Mouse (Mus musculus): ENCODE data around the gene Srrm2. TPM values are rescaled to one million over a fixed set of nuclear protein-coding genes. Genes with fewer than 3 reads are reported as not detected.

Srrm2 gene
- polyA plus RNA-seq, 1 experiment from 2014 or later = 606 TPM

DNA sequence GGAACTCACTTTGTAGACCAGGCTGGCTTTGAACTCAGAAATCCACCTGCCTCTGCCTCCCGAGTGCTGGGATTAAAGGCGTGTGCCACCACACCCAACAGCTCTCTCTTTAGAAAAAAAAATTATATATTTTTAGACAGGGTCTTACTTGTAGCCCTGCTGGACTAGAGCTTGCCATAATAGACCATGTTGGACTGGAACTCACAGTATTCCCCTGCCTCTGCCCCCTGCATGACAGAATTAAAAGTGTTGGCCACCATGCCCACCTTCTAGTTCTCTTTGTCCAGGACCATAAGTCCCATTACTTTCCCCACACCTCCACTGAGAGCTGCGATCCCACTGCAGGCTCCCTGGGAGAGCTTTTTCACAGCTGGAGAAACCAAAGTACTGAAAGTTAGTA is 42.9 kb upstream of the Srrm2 start:
- H3K4me1 ChIP-seq = peaks cover 29% of the 10 kb centered on the region
- no peak for ATAC-seq (ENCODE audit: low FRiP score, low read depth)
- H3K27me3 ChIP-seq = peaks cover 57% of the 10 kb centered on the region
- WGBS = 80% methylated on average over 3 of the region's 3 CpGs
- H3K4me3 ChIP-seq = no peak overlapping the region
- H3K9me3 ChIP-seq = no peaks in the 10 kb centered on the region
- H3K4me2 ChIP-seq (replicated peaks) = no peak overlapping the region
- H3K9ac ChIP-seq = no peak overlapping the region
- H3K36me3 ChIP-seq = peaks cover 18% of the 10 kb centered on the region
- H3K27ac ChIP-seq = no peak overlapping the region

DNA sequence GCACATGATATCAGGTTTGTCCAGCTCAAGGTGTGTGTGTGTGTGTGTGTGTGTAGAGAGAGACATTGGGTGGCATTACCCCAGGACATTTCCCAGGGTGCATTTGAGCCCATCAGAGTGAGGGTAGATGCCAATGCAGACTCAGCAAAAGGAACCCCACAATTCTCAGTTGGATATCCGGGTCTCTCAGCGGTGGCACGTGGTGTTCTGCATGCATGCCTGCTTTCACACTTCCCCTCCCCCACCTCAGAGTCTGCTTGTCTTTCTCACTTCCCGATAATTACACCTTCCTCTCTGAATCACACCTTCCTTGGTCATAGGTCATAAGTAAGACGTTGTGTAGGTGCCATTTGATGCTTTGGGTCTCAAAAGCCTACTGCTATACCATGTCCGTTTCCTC is 42.3 kb upstream of the Srrm2 start:
- Histone ChIP-seq H3K9me3 (no peaks in the 10 kb centered on the region), H3K4me2 (replicated peaks) (no peak overlapping the region), H3K4me1 (peaks cover 26% of the 10 kb centered on the region), H3K36me3 (peaks cover 24% of the 10 kb centered on the region), H3K4me3 (no peak overlapping the region), H3K9ac (no peak overlapping the region), H3K27me3 (peaks cover 52% of the 10 kb centered on the region), H3K27ac (no peak overlapping the region)
- ATAC-seq (ENCODE audit: low FRiP score, low read depth) = no peak
- 29% methylated on average over 6 of the region's 6 CpGs for WGBS

- H3K27ac ChIP-seq = no peak overlapping the region
Observed at GRCm38 (mm10) chr17:23748631-23749391, 41.5 kb upstream of the Srrm2 start.

GRCm38 (mm10) chr17:23749400-23750191 is 40.7 kb upstream of the Srrm2 start:
- Histone ChIP-seq H3K9ac (no peak overlapping the region), H3K4me1 (peaks cover 24% of the 10 kb centered on the region), H3K4me3 (0 out of 2 replicates have a peak overlapping the region, but pooled peaks have one; percentile 1), H3K9me3 (no peaks in the 10 kb centered on the region), H3K4me2 (replicated peaks) (peak overlapping the region; percentile 46), H3K36me3 (peaks cover 39% of the 10 kb centered on the region), H3K27me3 (peaks cover 36% of the 10 kb centered on the region), H3K27ac (no peak overlapping the region)
- WGBS = 75% methylated on average over 11 of the region's 11 CpGs
- no peak for ATAC-seq (ENCODE audit: low FRiP score, low read depth)

More at GRCm38 (mm10) chr17:23748631-23749391, 41.5 kb upstream of the Srrm2 start:
- Histone ChIP-seq H3K9ac (no peak overlapping the region), H3K36me3 (peaks cover 31% of the 10 kb centered on the region), H3K4me1 (peaks cover 26% of the 10 kb centered on the region), H3K9me3 (no peaks in the 10 kb centered on the region), H3K4me3 (0 out of 2 replicates have a peak overlapping the region, but pooled peaks have one; percentile 1), H3K4me2 (replicated peaks) (peak overlapping the region; percentile 46), H3K27me3 (peaks cover 44% of the 10 kb centered on the region)
- ATAC-seq (ENCODE audit: low FRiP score, low read depth) = no peak
- WGBS = 32% methylated on average over 10 of the region's 10 CpGs

DNA sequence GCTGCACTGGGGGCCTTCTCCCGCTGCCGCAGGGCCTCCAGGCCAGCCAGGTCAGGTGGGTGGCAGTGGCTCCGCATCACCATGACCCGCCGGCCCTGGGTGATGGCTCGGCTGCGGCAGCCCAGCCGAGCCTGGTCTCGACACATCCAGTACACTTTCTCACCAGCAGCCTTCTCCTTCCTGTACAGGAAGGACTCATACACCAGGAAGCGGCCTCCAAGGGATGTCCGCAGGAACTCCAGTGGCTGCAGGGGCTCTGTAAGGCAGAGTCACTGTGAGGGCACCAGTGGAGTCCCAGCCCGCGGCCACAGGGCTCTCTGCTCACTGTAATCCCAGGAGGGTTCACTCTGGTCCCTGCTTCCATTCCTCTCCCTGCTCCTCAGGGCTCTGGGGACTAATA is 34.6 kb upstream of the Srrm2 start:
- no peak overlapping the region for H3K4me2 ChIP-seq (replicated peaks)

DNA sequence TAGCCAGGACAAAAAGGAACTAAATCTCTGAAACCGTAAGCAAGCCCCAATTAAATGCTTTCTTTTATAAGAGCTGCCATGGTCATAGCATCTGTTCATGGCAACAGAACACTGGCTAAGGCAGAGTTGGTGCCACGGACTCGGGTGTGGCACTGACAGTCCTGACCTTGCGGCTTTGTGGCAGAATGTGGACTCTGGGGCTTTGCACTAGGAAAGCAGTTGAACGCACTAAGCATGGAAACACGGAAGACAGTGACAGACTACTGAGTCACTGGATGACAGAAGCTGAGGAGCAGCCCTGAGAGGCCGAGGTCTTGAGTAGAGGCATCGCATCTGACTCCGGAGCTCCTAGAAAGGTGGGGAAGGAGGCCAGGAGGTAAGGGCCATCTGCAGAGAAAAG is 32.8 kb upstream of the Srrm2 start:
- Histone ChIP-seq H3K4me2 (replicated peaks) (no peak overlapping the region), H3K4me1 (no peaks in the 10 kb centered on the region), H3K9ac (no peak overlapping the region), H3K27ac (no peak overlapping the region), H3K9me3 (no peaks in the 10 kb centered on the region), H3K36me3 (peaks cover 98% of the 10 kb centered on the region), H3K4me3 (no peak overlapping the region), H3K27me3 (no peaks in the 10 kb centered on the region)
- 93% methylated on average over 9 of the region's 9 CpGs for WGBS
- ATAC-seq (ENCODE audit: low FRiP score, low read depth) = no peak

More for the DNA sequence above, 34.6 kb upstream of the Srrm2 start:
- H3K4me3 ChIP-seq = no peak overlapping the region
- H3K27me3 ChIP-seq = no peaks in the 10 kb centered on the region
- no peak overlapping the region for H3K9ac ChIP-seq
- no peak for ATAC-seq (ENCODE audit: low FRiP score, low read depth)
- no peak overlapping the region for H3K27ac ChIP-seq
- no peaks in the 10 kb centered on the region for H3K9me3 ChIP-seq
- H3K4me1 ChIP-seq = no peaks in the 10 kb centered on the region
- H3K36me3 ChIP-seq = peaks cover 96% of the 10 kb centered on the region
- 97% methylated on average over 13 of the region's 13 CpGs for WGBS

GRCm38 (mm10) chr17:23758801-23759200 is 31.5 kb upstream of the Srrm2 start:
- WGBS = 87% methylated on average over 8 of the region's 8 CpGs
- no peak overlapping the region for H3K4me2 ChIP-seq (replicated peaks)
- H3K9ac ChIP-seq = no peak overlapping the region
- no peaks in the 10 kb centered on the region for H3K9me3 ChIP-seq
- ATAC-seq (ENCODE audit: low FRiP score, low read depth) = no peak
- no peak overlapping the region for H3K27ac ChIP-seq
- peaks cover 91% of the 10 kb centered on the region for H3K36me3 ChIP-seq
- H3K4me3 ChIP-seq = no peak overlapping the region
- H3K27me3 ChIP-seq = no peaks in the 10 kb centered on the region
- no peaks in the 10 kb centered on the region for H3K4me1 ChIP-seq

GRCm38 (mm10) chr17:23760231-23760630 is 30.1 kb upstream of the Srrm2 start:
- H3K27ac ChIP-seq = no peak overlapping the region
- H3K36me3 ChIP-seq = peaks cover 78% of the 10 kb centered on the region
- no peak overlapping the region for H3K9ac ChIP-seq
- 89% methylated on average over 9 of the region's 9 CpGs for WGBS
- no peak overlapping the region for H3K4me3 ChIP-seq
- H3K4me2 ChIP-seq (replicated peaks) = no peak overlapping the region
- H3K27me3 ChIP-seq = no peaks in the 10 kb centered on the region
- no peaks in the 10 kb centered on the region for H3K4me1 ChIP-seq
- ATAC-seq (ENCODE audit: low FRiP score, low read depth) = no peak
- H3K9me3 ChIP-seq = no peaks in the 10 kb centered on the region

DNA sequence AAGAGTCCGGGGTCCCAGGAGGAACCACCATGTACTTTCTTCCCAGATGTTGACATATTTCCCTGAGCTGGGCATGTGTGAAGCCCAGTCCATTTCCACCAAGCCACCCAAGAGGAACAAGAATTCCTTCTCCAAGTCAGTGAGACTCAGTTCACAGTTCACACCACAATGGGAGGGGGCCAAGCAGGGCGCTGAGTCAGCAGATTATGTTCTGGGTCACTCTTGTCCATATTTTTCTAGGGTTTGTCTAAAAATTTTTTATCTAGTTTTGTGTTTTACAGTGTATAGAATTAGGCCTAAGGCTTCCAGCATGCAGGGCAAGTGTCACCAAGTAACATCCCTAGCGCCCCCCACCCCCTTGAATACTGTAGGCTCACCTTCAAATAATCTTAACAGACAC is 29.2 kb upstream of the Srrm2 start:
- WGBS = 98% methylated on average over 3 of the region's 3 CpGs
- no peaks in the 10 kb centered on the region for H3K27me3 ChIP-seq

DNA sequence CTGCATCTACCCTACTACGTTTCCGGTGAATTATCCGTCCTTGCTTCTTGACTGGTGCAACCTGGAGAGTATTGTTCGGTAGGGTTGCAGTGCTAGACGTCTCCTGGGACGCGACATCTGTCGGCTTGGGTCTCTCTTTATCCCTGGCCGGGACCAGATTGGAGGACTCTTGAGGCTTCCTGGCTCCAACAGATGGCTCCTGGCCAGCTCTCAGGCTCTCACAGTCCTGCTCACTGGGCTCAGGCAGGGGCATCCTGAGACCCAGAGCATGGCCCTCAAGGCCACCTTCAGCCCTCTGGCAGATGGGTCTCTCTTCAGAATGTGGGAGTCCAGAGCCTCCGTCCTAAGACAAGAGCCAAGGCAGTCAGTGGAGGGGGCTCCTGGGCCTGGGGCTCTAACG is 27.4 kb upstream of the Srrm2 start:
- Histone ChIP-seq H3K4me3 (no peak overlapping the region), H3K9me3 (no peaks in the 10 kb centered on the region), H3K27ac (no peak overlapping the region), H3K36me3 (peaks cover 53% of the 10 kb centered on the region), H3K4me1 (no peaks in the 10 kb centered on the region), H3K4me2 (replicated peaks) (no peak overlapping the region), H3K27me3 (no peaks in the 10 kb centered on the region), H3K9ac (no peak overlapping the region)
- ATAC-seq (ENCODE audit: low FRiP score, low read depth) = no peak
- WGBS = 94% methylated on average over 11 of the region's 11 CpGs

More for the DNA sequence above, 29.2 kb upstream of the Srrm2 start:
- no peak overlapping the region for H3K4me2 ChIP-seq (replicated peaks)
- no peak overlapping the region for H3K27ac ChIP-seq
- no peak overlapping the region for H3K4me3 ChIP-seq
- H3K9me3 ChIP-seq = no peaks in the 10 kb centered on the region
- no peak overlapping the region for H3K9ac ChIP-seq
- H3K4me1 ChIP-seq = no peaks in the 10 kb centered on the region
- no peak for ATAC-seq (ENCODE audit: low FRiP score, low read depth)
- H3K36me3 ChIP-seq = peaks cover 69% of the 10 kb centered on the region

GRCm38 (mm10) chr17:23770493-23770892 is 19.8 kb upstream of the Srrm2 start:
- H3K4me2 ChIP-seq (replicated peaks) = peak overlapping the region; percentile 78
- peaks cover 8% of the 10 kb centered on the region for H3K4me1 ChIP-seq
- H3K27me3 ChIP-seq = no peaks in the 10 kb centered on the region
- H3K36me3 ChIP-seq = peaks cover 15% of the 10 kb centered on the region
- no peak for ATAC-seq (ENCODE audit: low FRiP score, low read depth)
- no peaks in the 10 kb centered on the region for H3K9me3 ChIP-seq
- peak overlapping the region; percentile 79 for H3K4me3 ChIP-seq
- H3K9ac ChIP-seq = peak overlapping the region; percentile 90
- no peak overlapping the region for H3K27ac ChIP-seq
- WGBS = 29% methylated on average over 2 of the region's 2 CpGs

DNA sequence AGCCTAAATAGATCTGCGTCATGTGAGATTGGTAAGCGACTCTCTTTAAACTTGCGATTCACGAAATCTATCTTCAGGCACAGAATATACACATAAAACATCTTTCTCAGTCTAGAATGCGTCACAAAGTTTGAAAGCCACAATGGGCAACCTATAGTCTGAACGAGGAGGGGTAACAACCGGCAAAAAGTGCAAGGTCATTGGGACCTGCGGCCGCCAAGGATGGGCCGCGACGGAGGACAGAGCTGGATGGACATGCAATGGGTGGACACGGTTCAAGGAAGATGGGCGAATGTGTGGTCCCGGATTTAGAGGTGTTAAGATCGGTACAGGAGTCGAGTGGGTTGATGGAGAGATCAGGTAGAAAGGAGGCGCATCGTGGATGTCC is 19.4 kb upstream of the Srrm2 start:
- H3K9ac ChIP-seq = peak overlapping the region; percentile 90
- peaks cover 8% of the 10 kb centered on the region for H3K4me1 ChIP-seq
- H3K9me3 ChIP-seq = no peaks in the 10 kb centered on the region
- under 1% methylated on average over 19 of the region's 19 CpGs for WGBS
- H3K27me3 ChIP-seq = no peaks in the 10 kb centered on the region
- H3K4me2 ChIP-seq (replicated peaks) = peak overlapping the region; percentile 78
- peaks cover 16% of the 10 kb centered on the region for H3K36me3 ChIP-seq
- H3K27ac ChIP-seq = no peak overlapping the region; the same call in 1 of the 2 replicates
- peak overlapping the region; percentile 79 for H3K4me3 ChIP-seq
- no peak; the same call in 1 of the 2 replicates for ATAC-seq (ENCODE audit: low FRiP score, low read depth)

Measured in limb, embryonic 13.5 days (tissue).